Comparison of ENCODE assay signal across 28 mouse cellular contexts in the genomic region with DNA sequence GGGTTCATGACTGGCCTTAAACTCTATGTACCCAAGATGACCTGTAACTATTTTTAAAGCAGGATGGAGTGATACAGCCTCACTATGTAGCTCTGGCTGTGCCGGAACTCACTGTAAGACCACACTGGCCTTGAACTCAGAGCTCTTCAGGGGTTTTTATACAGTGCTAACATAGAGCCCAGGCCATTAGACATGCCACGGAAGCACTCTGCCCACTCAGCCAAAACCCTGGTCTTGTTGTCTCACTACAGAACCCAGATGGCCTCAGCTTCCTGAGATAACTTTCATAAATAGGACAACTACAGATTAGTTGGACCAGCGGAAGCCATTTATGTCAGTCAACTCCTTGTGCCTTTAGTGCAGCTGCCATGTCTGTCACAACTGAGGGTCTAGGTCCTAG. TPM values are rescaled to one million over a fixed set of nuclear protein-coding genes. Genes with fewer than 3 reads are reported as not detected.
A peak's percentile ranks its signal among the peaks of the same experiment; 100 is the strongest.
DNase-seq lines count a peak whose midpoint lies in the region; ATAC-seq and TF ChIP-seq lines count a peak whose summit lies in the region.
"Had no signal": no experiment of that assay in that cellular context is flagged by ENCODE, and none has a peak within 500 bp of the region (broad histone marks: within the 10 kb centered on the region; RNA-seq: fewer than 3 reads in every experiment).

No protein-coding gene starts in this region.

- ATAC-seq in heart, embryonic 11.5 days (replicated peaks; ENCODE audit: insufficient number of reproducible peaks, low FRiP score, low TSS enrichment) = no peak
- ATAC-seq in heart, postnatal 0 days (ENCODE audit: insufficient read depth, low read depth) = peak; percentile 59
- no peak for ATAC-seq in liver, embryonic 16.5 days (ENCODE audit: low read depth)
- ATAC-seq: activated CD4-positive, CD25-positive, alpha-beta regulatory T cell, adult 4 months; forebrain, embryonic 16.5 days; hindbrain, postnatal 0 days; intestine, embryonic 15.5 days had no signal

- no peak overlapping the region for H3K9ac ChIP-seq in heart, embryonic 11.5 days (ENCODE audit: low read depth, low read length)
- H3K9ac ChIP-seq in heart, postnatal 0 days (replicated peaks; ENCODE audit: low read depth, low read length) = no peak overlapping the region
- H3K9ac ChIP-seq in liver, embryonic 16.5 days (ENCODE audit: low read depth, low read length) = no peak overlapping the region
- H3K9ac ChIP-seq: embryonic facial prominence, embryonic 13.5 days; hindbrain, embryonic 12.5 days; intestine, embryonic 15.5 days; lung, embryonic 14.5 days; midbrain, embryonic 12.5 days; neural tube, embryonic 13.5 days had no signal

- H3K27ac ChIP-seq in heart, embryonic 11.5 days (ENCODE audit: low read depth, low read length) = peak overlapping the region; percentile 55; the same call in 1 of the 2 replicates
- H3K27ac ChIP-seq in heart, postnatal 0 days (ENCODE audit: low read depth) = peak overlapping the region; percentile 62
- H3K27ac ChIP-seq in liver, embryonic 16.5 days (ENCODE audit: low read length) = peak overlapping the region; percentile 46
- H3K27ac ChIP-seq: embryonic facial prominence, embryonic 13.5 days; hindbrain, embryonic 12.5 days; hindbrain, postnatal 0 days; intestine, embryonic 15.5 days; midbrain, embryonic 12.5 days; neural tube, embryonic 13.5 days; stomach, postnatal 0 days had no signal

- WGBS in heart, embryonic 11.5 days (ENCODE audit: insufficient replicate concordance) = 68% methylated on average over 3 of the region's 3 CpGs
- WGBS in heart, postnatal 0 days = 37% methylated on average over 3 of the region's 3 CpGs
- 67% methylated on average over 3 of the region's 3 CpGs for WGBS in liver, embryonic 16.5 days (ENCODE audit: insufficient replicate concordance)

- H3K9me3 ChIP-seq in heart, embryonic 11.5 days (replicated peaks; ENCODE audit: control insufficient read depth, low read length) = no peaks in the 10 kb centered on the region
- H3K9me3 ChIP-seq in heart, postnatal 0 days (replicated peaks; ENCODE audit: control insufficient read depth, low read length) = no peaks in the 10 kb centered on the region
- no peaks in the 10 kb centered on the region for H3K9me3 ChIP-seq in liver, embryonic 16.5 days (replicated peaks; ENCODE audit: control insufficient read depth, low read length)
- H3K9me3 ChIP-seq: embryonic facial prominence, embryonic 13.5 days; hindbrain, embryonic 12.5 days; intestine, embryonic 15.5 days; midbrain, embryonic 12.5 days; neural tube, embryonic 13.5 days had no signal

- peaks cover 15% of the 10 kb centered on the region for H3K4me1 ChIP-seq in heart, embryonic 11.5 days (ENCODE audit: control insufficient read depth, insufficient read depth, low read length)
- H3K4me1 ChIP-seq in heart, postnatal 0 days (ENCODE audit: control insufficient read depth, insufficient read depth) = peaks cover 7% of the 10 kb centered on the region; the same call in 1 of the 2 replicates
- H3K4me1 ChIP-seq in liver, embryonic 16.5 days (ENCODE audit: control insufficient read depth, low read depth, low read length) = peaks cover 23% of the 10 kb centered on the region
- H3K4me1 ChIP-seq: embryonic facial prominence, embryonic 13.5 days; hindbrain, embryonic 12.5 days; intestine, embryonic 15.5 days; midbrain, embryonic 12.5 days; neural tube, embryonic 13.5 days had no signal

- no peak for TF ChIP-seq EP300 in heart, postnatal 0 days (IDR thresholded peaks at IDR 0.05; ENCODE audit: low read depth)

- H3K27me3 ChIP-seq in heart, embryonic 11.5 days (ENCODE audit: control insufficient read depth, insufficient read depth, low read length) = no peaks in the 10 kb centered on the region
- no peaks in the 10 kb centered on the region for H3K27me3 ChIP-seq in heart, postnatal 0 days (ENCODE audit: control insufficient read depth, insufficient read depth, low read length)
- H3K27me3 ChIP-seq in liver, embryonic 16.5 days (ENCODE audit: control insufficient read depth, insufficient read depth, low read depth, low read length) = no peaks in the 10 kb centered on the region
- H3K27me3 ChIP-seq: embryonic facial prominence, embryonic 13.5 days; hindbrain, embryonic 12.5 days; intestine, embryonic 15.5 days; midbrain, embryonic 12.5 days; neural tube, embryonic 13.5 days had no signal

- no peak for TF ChIP-seq CTCF in heart, postnatal 0 days (IDR thresholded peaks at IDR 0.05; ENCODE audit: low read depth)

- H3K4me3 ChIP-seq in heart, embryonic 11.5 days (ENCODE audit: low read depth, low read length) = no peak overlapping the region
- H3K4me3 ChIP-seq in heart, postnatal 0 days (ENCODE audit: low read depth, low read length) = no peak overlapping the region
- H3K4me3 ChIP-seq in liver, embryonic 16.5 days (ENCODE audit: low read depth, low read length) = no peak overlapping the region
- H3K4me3 ChIP-seq: embryonic facial prominence, embryonic 13.5 days; erythroblast, embryonic 14.5 days; hindbrain, embryonic 12.5 days; intestine, embryonic 15.5 days; midbrain, embryonic 12.5 days; neural tube, embryonic 13.5 days had no signal

- DNase-seq in heart, adult 9 months (ENCODE audit: low spot score in 2 of 2) = no peak
- peak; percentile 23 for DNase-seq in heart, postnatal 0 days (ENCODE audit: low spot score)
- no peak for DNase-seq in heart, postnatal 36 days
- DNase-seq in MN1 (ENCODE audit: low spot score) = peak; percentile 18
- no peak for DNase-seq in adrenal gland, postnatal 14 days
- no peak for DNase-seq in cerebellum, postnatal 25 days
- DNase-seq: adrenal gland, adult 2 months; cerebellum, adult 2 months; cerebellum, postnatal 36 days; embryo, embryonic 11 days; heart, postnatal 10 days; left cerebral cortex, postnatal 4 days; lung, embryonic 14.5 days; right cerebral cortex, postnatal 4 days; thymus, adult 18-20 months; thymus, postnatal 25 days had no signal

- intact Hi-C loops in heart, postnatal 36 days (cut with DNase I) = no loop called here

- no peak overlapping the region for H3K4me2 ChIP-seq in heart, embryonic 11.5 days
- no peak overlapping the region for H3K4me2 ChIP-seq in heart, postnatal 0 days (ENCODE audit: low read depth, low read length)
- no peak overlapping the region for H3K4me2 ChIP-seq in liver, embryonic 16.5 days (ENCODE audit: low read depth, low read length)
- H3K4me2 ChIP-seq: embryonic facial prominence, embryonic 13.5 days; hindbrain, embryonic 12.5 days; intestine, embryonic 15.5 days; lung, embryonic 14.5 days; midbrain, embryonic 12.5 days; neural tube, embryonic 13.5 days had no signal

- H3K36me3 ChIP-seq in heart, embryonic 11.5 days (ENCODE audit: control insufficient read depth, insufficient read depth, low read length) = peaks cover 62% of the 10 kb centered on the region
- H3K36me3 ChIP-seq in heart, postnatal 0 days (replicated peaks; ENCODE audit: control insufficient read depth, insufficient read depth, low read length) = peaks cover 96% of the 10 kb centered on the region
- H3K36me3 ChIP-seq in liver, embryonic 16.5 days (ENCODE audit: control insufficient read depth, insufficient read depth) = peaks cover 89% of the 10 kb centered on the region

RNA-seq across cellular contexts. Expression of gene Atg4d, which starts 9.2 kb away (rescaled TPM):
- 45.5 and 48.2 TPM in 2 replicates for polyA plus RNA-seq in heart, embryonic 11.5 days (2014; fragmentation: Nextera tagmentation; extraction: Ambion mirVana)
- 41.2 and 67.4 TPM in 2 replicates for total RNA-seq in heart, postnatal 0 days (2014; rRNA removed; ENCODE audit: low replicate concordance)
- 53.6 and 56.1 TPM in 2 replicates for polyA plus RNA-seq in heart, postnatal 0 days (2015; fragmentation: Nextera tagmentation; extraction: Ambion mirVana)
- total RNA-seq in heart, postnatal 36 days (2021) = 10 to 100 TPM; 78.0 to 99.6 TPM
- polyA plus RNA-seq in liver, embryonic 16.5 days (2015; fragmentation: Nextera tagmentation; extraction: Ambion mirVana) = 90.4 and 95.3 TPM in 2 replicates
- 45.9 and 46.9 TPM in 2 replicates for total RNA-seq in adrenal gland, postnatal 14 days (2021)

RNA-seq across cellular contexts. Expression of gene Kri1, which starts 13.4 kb away (rescaled TPM):
- polyA plus RNA-seq in heart, embryonic 11.5 days (2014; fragmentation: Nextera tagmentation; extraction: Ambion mirVana) = 9.9 and 12.3 TPM in 2 replicates
- 7.0 and 16.3 TPM in 2 replicates for total RNA-seq in heart, postnatal 0 days (2014; rRNA removed; ENCODE audit: low replicate concordance)
- polyA plus RNA-seq in heart, postnatal 0 days (2015; fragmentation: Nextera tagmentation; extraction: Ambion mirVana) = 5.9 and 9.1 TPM in 2 replicates
- 10 to 100 TPM; 16.5 to 18.0 TPM for total RNA-seq in heart, postnatal 36 days (2021)
- polyA plus RNA-seq in liver, embryonic 16.5 days (2015; fragmentation: Nextera tagmentation; extraction: Ambion mirVana) = 5.5 and 8.1 TPM in 2 replicates
- 27.2 and 36.8 TPM in 2 replicates for total RNA-seq in adrenal gland, postnatal 14 days (2021)

RNA-seq across cellular contexts. Expression of gene Cdkn2d, which starts 16.9 kb away (rescaled TPM):
- 88.4 and 99.8 TPM in 2 replicates for polyA plus RNA-seq in heart, embryonic 11.5 days (2014; fragmentation: Nextera tagmentation; extraction: Ambion mirVana)
- 67.4 and 103 TPM in 2 replicates for total RNA-seq in heart, postnatal 0 days (2014; rRNA removed; ENCODE audit: low replicate concordance)
- polyA plus RNA-seq in heart, postnatal 0 days (2015; fragmentation: Nextera tagmentation; extraction: Ambion mirVana) = 65.8 and 67.5 TPM in 2 replicates
- 10 to 100 TPM; 15.9 to 18.4 TPM for total RNA-seq in heart, postnatal 36 days (2021)
- polyA plus RNA-seq in liver, embryonic 16.5 days (2015; fragmentation: Nextera tagmentation; extraction: Ambion mirVana) = 120 and 128 TPM in 2 replicates
- 17.9 and 22.5 TPM in 2 replicates for total RNA-seq in adrenal gland, postnatal 14 days (2021)

RNA-seq across cellular contexts. Expression of gene S1pr5, which starts 26.1 kb away (rescaled TPM):
- 0.11 and 0.31 TPM in 2 replicates for polyA plus RNA-seq in heart, embryonic 11.5 days (2014; fragmentation: Nextera tagmentation; extraction: Ambion mirVana)
- not detected in 2 replicates for total RNA-seq in heart, postnatal 0 days (2014; rRNA removed; ENCODE audit: low replicate concordance)
- polyA plus RNA-seq in heart, postnatal 0 days (2015; fragmentation: Nextera tagmentation; extraction: Ambion mirVana) = 0.10 and 0.15 TPM in 2 replicates
- 1 to 10 TPM in 1 of 2 experiments, under 1 TPM in 1; 0.69 to 1.1 TPM for total RNA-seq in heart, postnatal 36 days (2021)
- 0.13 and 0.14 TPM in 2 replicates for polyA plus RNA-seq in liver, embryonic 16.5 days (2015; fragmentation: Nextera tagmentation; extraction: Ambion mirVana)
- 1.8 and 2.3 TPM in 2 replicates for total RNA-seq in adrenal gland, postnatal 14 days (2021)
- polyA plus RNA-seq: erythroblast, embryonic 14.5 days; intestine, embryonic 15.5 days; lung, embryonic 14.5 days had no signal

RNA-seq across cellular contexts. Expression of gene Keap1, which starts 35.2 kb away (rescaled TPM):
- 22.3 and 35.7 TPM in 2 replicates for polyA plus RNA-seq in heart, embryonic 11.5 days (2014; fragmentation: Nextera tagmentation; extraction: Ambion mirVana)
- 67.9 and 79.0 TPM in 2 replicates for total RNA-seq in heart, postnatal 0 days (2014; rRNA removed; ENCODE audit: low replicate concordance)
- 42.7 and 45.7 TPM in 2 replicates for polyA plus RNA-seq in heart, postnatal 0 days (2015; fragmentation: Nextera tagmentation; extraction: Ambion mirVana)
- 10 to 100 TPM; 41.9 to 43.1 TPM for total RNA-seq in heart, postnatal 36 days (2021)
- 26.2 and 27.7 TPM in 2 replicates for polyA plus RNA-seq in liver, embryonic 16.5 days (2015; fragmentation: Nextera tagmentation; extraction: Ambion mirVana)
- total RNA-seq in adrenal gland, postnatal 14 days (2021) = 42.0 and 42.4 TPM in 2 replicates

Comparison
In these comparisons a context has a peak if more than half of its experiments do, and no peak if none do; other contexts are left out.
1. DNase-seq: peak in heart, postnatal 0 days (single experiment) and MN1 (single experiment); none in heart, adult 9 months (0 of 2), heart, postnatal 36 days (0 of 2), adrenal gland, postnatal 14 days (single experiment) and cerebellum, postnatal 25 days (0 of 2).
2. Peak in every context shown above with its lines, with median percentiles within 50 percentile points of each other: H3K27ac ChIP-seq.